Mouse (Mus musculus) spleen, postnatal 10 days (tissue): Measurements from ENCODE around the gene Rps3.

Source experiments
- DNase-seq, 2 experiments: peaks; one replicate each; pipeline ENCODE4 v3.0.0; 2021 to 2022; ENCODE audit warnings: low spot score in 2 of 2

Rps3 gene

DNA sequence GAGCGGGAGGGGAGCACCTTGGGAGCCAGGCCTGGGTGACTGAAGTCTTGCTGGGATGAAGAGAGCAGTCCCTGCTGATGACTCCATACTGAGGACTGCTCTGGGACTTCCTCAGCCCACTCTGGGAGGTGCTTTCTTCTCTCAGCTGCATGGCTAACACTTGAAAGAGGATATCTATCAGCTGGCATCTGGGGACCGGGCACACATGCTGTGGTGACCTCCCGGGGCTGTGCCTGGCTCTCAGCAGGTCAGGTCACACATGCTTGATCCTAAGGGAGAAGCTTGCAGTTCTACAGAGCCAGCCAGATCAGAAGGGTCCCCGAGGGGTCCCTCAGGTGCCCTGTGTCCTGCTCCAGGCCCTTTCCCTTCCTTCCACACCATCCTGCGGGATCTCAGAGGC is 40.4 kb downstream of the Rps3 start:
- no peak for DNase-seq

GRCm38 (mm10) chr7:99441534-99442072 is 41.9 kb downstream of the Rps3 start:
- no peak for DNase-seq

DNA sequence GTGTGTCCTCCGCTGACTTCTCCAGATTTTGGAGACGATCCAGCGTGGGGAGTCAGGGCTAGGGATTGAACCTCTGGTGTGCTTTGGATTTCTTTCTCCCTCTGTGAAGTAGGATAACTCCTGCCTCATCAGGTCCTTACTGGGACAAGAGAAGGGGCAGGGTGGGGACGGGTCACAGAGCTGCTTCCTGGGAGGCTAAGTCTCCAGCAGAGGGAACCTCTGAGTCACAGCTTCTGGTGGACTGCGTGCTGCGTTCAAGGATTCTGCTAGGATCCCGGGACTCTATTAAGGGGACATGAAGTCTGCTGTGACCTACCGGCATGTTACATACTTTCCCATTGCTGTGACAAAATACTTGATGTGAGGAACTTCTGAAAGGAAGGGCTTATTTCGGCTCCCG is 44.7 kb downstream of the Rps3 start:
- no peak for DNase-seq

DNA sequence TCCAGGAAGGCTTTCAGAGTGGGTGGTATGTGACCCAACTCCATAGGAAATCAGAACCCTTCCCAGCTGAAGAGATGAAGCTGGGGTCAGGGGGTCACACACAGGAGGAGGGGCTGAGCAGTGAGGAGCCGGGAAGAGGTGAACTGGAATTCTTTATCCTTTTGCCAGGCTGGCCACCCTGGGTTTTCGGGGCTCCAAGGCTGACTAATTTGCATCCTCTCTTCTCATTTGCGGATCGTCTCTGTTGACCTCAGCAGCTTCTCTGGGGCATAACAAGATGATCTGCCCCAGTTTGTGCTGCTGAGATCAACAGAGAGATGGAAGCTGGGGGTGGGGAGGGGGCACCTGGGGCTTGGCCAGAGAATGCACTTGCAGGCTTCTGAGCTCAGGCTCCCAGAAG is 47.0 kb downstream of the Rps3 start:
- no peak for DNase-seq

GRCm38 (mm10) chr7:99434672-99435250 is 48.8 kb downstream of the Rps3 start:
- peak in 1 of 2 experiments; percentile 44 for DNase-seq

DNA sequence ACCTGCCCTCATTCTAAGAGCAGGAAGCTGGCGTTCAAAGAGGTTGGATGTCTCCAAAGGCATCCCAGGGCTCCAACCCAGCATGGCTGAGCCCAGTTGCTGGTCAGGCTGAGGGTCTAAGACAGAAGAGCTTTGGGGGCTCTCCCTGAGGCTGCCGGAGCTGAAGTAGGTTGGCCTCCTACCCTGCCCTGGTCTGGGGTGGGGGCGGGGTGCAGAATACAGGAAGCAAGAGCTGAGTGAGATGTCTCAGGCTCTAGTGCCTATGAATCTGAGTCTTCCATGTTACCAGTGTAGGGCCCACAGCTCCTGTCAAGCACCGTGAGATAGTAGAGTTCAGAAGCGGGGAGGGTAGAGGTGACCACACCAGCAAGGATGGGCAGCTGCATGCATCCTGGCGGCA is 50.7 kb downstream of the Rps3 start:
- DNase-seq: no peak

DNA sequence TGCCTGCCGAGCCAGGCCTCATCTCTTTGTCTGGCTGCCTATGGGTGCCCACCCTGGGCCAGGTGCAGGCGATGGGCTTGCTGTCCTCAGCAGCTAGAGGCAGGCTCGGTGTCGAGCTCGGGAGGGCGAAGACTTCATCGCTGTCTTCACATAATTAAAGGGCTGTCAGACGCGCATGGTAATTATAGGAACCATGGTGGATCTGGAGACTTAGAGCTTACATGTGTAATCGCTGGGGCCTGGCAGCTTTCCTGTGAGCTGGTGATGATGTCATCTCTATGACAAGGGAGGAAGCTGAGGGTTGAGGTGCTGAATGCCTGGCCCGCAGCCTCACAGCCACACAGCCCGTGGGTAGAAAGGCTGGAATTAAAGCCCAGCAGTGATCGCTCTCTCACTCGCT is 51.3 kb downstream of the Rps3 start:
- no peak for DNase-seq

GRCm38 (mm10) chr7:99430246-99430645 is 53.3 kb downstream of the Rps3 start:
- DNase-seq: no peak

DNA sequence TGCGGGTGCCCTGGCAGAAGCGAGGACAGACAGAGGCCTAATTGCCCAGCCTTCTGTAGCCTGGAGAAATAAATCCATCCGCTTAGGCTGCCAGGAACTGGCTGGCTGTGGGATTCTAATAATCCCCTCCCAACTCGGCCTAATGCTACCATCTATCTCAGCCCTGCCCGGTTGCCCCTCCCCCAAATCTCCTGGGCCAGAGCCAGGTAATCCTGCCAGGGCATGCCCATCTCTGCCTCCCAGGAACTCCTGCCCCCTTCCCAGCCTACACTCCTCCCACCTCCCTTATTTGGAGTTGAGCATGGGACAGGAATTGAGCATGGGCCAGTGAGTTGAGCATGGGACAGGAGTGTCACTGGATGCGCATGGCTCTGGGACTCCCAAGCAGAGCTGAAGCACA is 53.8 kb downstream of the Rps3 start:
- DNase-seq: no peak

GRCm38 (mm10) chr7:99428836-99429235 is 54.7 kb downstream of the Rps3 start:
- no peak for DNase-seq

DNA sequence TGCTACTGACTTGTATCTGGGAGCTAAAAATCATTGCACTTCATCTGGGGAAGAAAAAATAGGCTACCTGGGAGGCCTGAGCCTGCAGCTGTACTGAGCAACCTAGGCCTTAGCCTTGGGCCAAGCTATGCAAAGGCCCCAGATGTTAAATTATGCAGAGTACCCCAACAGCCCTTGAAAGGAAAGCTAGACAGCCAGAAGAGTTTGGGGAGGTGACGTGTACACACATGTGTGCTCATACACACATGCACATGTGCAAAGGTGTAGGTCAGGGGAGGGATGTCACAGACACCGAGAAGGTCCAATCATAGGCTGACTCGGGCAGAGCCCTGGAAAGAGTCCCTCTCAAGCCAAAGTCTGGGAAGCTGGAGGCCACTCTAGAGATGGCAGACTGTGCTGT is 55.6 kb downstream of the Rps3 start:
- DNase-seq: no peak
